Mouse (Mus musculus): Measurements from ENCODE around the gene Slc22a28. TPM values are rescaled to one million over a fixed set of nuclear protein-coding genes. Genes with fewer than 3 reads are reported as not detected.

Slc22a28 gene
- not detected in 2 replicates for polyA plus RNA-seq (2015; fragmentation: Nextera tagmentation; extraction: Ambion mirVana)

DNA sequence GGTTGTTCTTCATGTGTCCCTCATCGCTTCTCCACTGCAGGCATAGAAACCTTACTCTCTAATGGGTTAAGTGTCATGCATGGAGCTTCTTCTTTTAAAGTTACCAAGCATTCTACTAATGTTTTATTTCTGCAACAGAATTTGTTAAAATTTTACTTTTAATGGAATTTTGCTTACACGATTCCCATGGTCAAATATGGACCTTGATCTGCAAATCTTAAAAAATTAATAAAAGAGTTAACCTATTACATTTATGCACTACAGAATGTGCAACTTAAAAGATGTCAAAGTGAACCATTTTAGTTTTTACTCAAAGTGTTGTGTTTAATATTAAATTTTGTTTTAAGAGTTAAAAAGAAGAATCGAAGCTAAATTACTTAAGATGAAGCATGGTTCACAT, at the start of gene Slc22a28:
Gene Slc22a28 (minus strand): TSS at position 102 of the 400 bp plus-strand sequence.

Other genes with a start within 250 kb of the Slc22a28 start
- gene Slc22a27, start 166.0 kb downstream of the Slc22a28 start, polyA plus RNA-seq (2015; fragmentation: Nextera tagmentation; extraction: Ambion mirVana): not detected in 2 replicates
- gene Slc22a29, start 86.9 kb upstream of the Slc22a28 start, polyA plus RNA-seq (2015; fragmentation: Nextera tagmentation; extraction: Ambion mirVana): not detected in 2 replicates

Measured in neural tube, postnatal 0 days (tissue).